Mouse (Mus musculus) neural tube, embryonic 14.5 days (tissue): ENCODE data around the gene Fbxw17. TPM values are rescaled to one million over a fixed set of nuclear protein-coding genes. Genes with fewer than 3 reads are reported as not detected.
"Not testable (repeated sequence)": the region's sequence is repeated elsewhere in the genome, so short reads cannot be mapped to it uniquely, and the experiment has no call there.

Experiments used
- ATAC-seq: fragments of 200-750 bp; cut with Nextera tagmentation; 2 replicates; pipeline ENCODE4 v1.8.0; 2017; ENCODE audit warnings: low read depth, mild to moderate bottlenecking, moderate TSS enrichment, moderate library complexity
- H3K27ac ChIP-seq: fragments of 300-500 bp; sonication (generic); 2 replicates; pipeline ENCODE4 v1.5.1; 2014; ENCODE audit warnings: low read depth, mild to moderate bottlenecking, control low read depth, low read length, moderate library complexity, mixed read lengths
- H3K27me3 ChIP-seq: fragments of 300-500 bp; sonication (generic); 2 replicates; pipeline ENCODE4 v1.6.1; 2014; ENCODE audit warnings: low read length; ENCODE audit not compliant: control insufficient read depth, insufficient read depth
- H3K36me3 ChIP-seq: fragments of 300-500 bp; sonication (generic); 2 replicates; pipeline ENCODE4 v1.6.1; 2014; ENCODE audit warnings: low read length, mixed read lengths; ENCODE audit not compliant: control insufficient read depth, insufficient read depth
- H3K4me1 ChIP-seq: fragments of 300-500 bp; sonication (generic); 2 replicates; pipeline ENCODE4 v1.6.1; 2014; ENCODE audit warnings: low read length; ENCODE audit not compliant: control insufficient read depth, insufficient read depth
- H3K4me2 ChIP-seq: fragments of 300-500 bp; sonication (generic); 2 replicates; pipeline ENCODE4 v1.6.1; 2014; ENCODE audit warnings: mild to moderate bottlenecking, low read depth, low read length, control low read depth
- H3K4me3 ChIP-seq: fragments of 300-500 bp; sonication (generic); 2 replicates; pipeline ENCODE4 v1.5.1; 2014; ENCODE audit warnings: low read depth, low read length, control low read depth, mixed read lengths
- H3K9ac ChIP-seq: fragments of 300-500 bp; sonication (generic); replicated peaks from 2 replicates; pipeline ENCODE4 v1.6.1; 2014; ENCODE audit warnings: low read depth, mild to moderate bottlenecking, control low read depth, low read length, mixed read lengths
- H3K9me3 ChIP-seq: fragments of 300-500 bp; sonication (generic); 2 replicates; pipeline ENCODE4 v1.6.1; 2016; ENCODE audit warnings: low read length; ENCODE audit not compliant: control insufficient read depth
- WGBS: fragments of 180-500 bp; shearing (Covaris S2); extraction: QIAGEN DNeasy Blood & Tissue Kit; methylation state at CpG from one replicate; pipeline ENCODE4 v1.1.7; 2014; 5-methylcytosine and 5-hydroxymethylcytosine counted together
- polyA plus RNA-seq: library from polyadenylated mRNA; unstranded; fragments of >200 nt; fragmentation: Nextera tagmentation; extraction: Ambion mirVana; gene quantifications from 2 replicates; pipeline ENCODE4 v1.2.1, GENCODE M21; 2014

Gene Fbxw17
- polyA plus RNA-seq, 1 experiment from 2014 or later: 30.7 TPM

DNA sequence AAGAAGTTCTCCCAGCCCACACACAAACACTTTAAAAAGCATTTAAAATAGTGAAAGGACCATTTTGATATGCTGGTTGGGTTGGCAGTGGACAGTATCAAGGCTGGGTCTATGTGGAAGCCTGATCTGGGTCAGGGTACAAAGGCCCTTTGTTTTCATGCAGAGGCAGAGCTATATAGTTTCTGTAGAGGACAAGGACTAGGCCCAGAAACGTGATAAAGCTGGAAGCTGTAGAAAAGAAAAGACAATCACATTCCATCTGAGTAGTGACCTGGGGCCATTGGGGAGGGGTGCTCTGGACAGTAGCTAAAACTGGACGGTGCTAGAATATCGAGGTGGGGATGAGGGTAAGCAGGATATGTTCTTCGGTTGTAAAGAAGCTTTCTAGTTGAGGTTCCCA is 27.6 kb downstream of the Fbxw17 start:
- Histone ChIP-seq H3K9me3 (no peaks in the 10 kb centered on the region), H3K27me3 (no peaks in the 10 kb centered on the region), H3K4me1 (no peaks in the 10 kb centered on the region), H3K9ac (no peak overlapping the region), H3K4me3 (no peak overlapping the region), H3K27ac (no peak overlapping the region), H3K36me3 (no peaks in the 10 kb centered on the region), H3K4me2 (no peak overlapping the region)
- WGBS: 57% methylated on average over 4 of the region's 4 CpGs
- ATAC-seq: no peak

DNA sequence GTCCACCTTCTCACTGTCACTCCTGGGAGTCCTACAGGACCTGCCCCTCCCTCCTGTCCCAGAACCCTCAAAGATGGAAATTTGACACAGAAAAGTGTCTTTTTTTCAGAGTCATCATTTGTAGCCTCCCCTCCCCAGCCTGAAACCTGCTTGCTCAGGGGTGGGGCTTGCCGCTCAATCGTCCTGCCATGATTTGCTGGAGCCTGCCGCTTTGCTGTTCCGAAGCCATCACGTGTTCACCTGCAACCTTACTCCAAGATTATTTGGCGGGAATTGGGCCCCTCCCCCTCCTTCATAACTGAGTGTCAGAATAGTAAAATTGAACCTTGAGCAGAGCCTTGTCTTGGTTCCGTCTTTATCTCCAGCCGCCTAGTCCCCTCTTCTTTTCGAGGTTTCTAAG is 34.6 kb downstream of the Fbxw17 start:
- not testable (repeated sequence) for H3K4me3 ChIP-seq, H3K4me2 ChIP-seq, H3K36me3 ChIP-seq, H3K4me1 ChIP-seq, H3K9ac ChIP-seq, ATAC-seq, H3K27me3 ChIP-seq, H3K27ac ChIP-seq, H3K9me3 ChIP-seq
- WGBS: 78% methylated on average over 9 of the region's 9 CpGs

GRCm38 (mm10) chr13:50453426-50453825 is 35.8 kb downstream of the Fbxw17 start:
- H3K27me3 ChIP-seq: no peaks in the 10 kb centered on the region
- H3K4me3 ChIP-seq: no peak overlapping the region
- ATAC-seq: no peak
- WGBS: 43% methylated on average over 4 of the region's 4 CpGs
- no peak overlapping the region for H3K27ac ChIP-seq
- no peaks in the 10 kb centered on the region for H3K9me3 ChIP-seq
- no peak overlapping the region for H3K4me2 ChIP-seq
- no peaks in the 10 kb centered on the region for H3K36me3 ChIP-seq
- no peak overlapping the region for H3K9ac ChIP-seq
- H3K4me1 ChIP-seq: no peaks in the 10 kb centered on the region

- H3K9ac ChIP-seq, H3K9me3 ChIP-seq, H3K4me1 ChIP-seq, H3K4me2 ChIP-seq, ATAC-seq, H3K4me3 ChIP-seq, H3K36me3 ChIP-seq, H3K27ac ChIP-seq, H3K27me3 ChIP-seq: not testable (repeated sequence)
- 66% methylated on average over 2 of the region's 2 CpGs for WGBS
Observed at GRCm38 (mm10) chr13:50460433-50460832, 42.8 kb downstream of the Fbxw17 start.

- H3K27ac ChIP-seq: no peak overlapping the region
- H3K4me3 ChIP-seq: 0 out of 2 replicates have a peak overlapping the region, but pooled peaks have one; percentile 13
- WGBS: 47% methylated on average over 27 of the region's 27 CpGs
- ATAC-seq: peak; percentile 66
- peak overlapping the region; percentile 39; the same call in 1 of the 2 replicates for H3K9ac ChIP-seq
- H3K4me2 ChIP-seq: peak overlapping the region; percentile 42
- no peaks in the 10 kb centered on the region for H3K9me3 ChIP-seq
- H3K36me3 ChIP-seq: no peaks in the 10 kb centered on the region
- H3K27me3 ChIP-seq: no peaks in the 10 kb centered on the region
- H3K4me1 ChIP-seq: no peaks in the 10 kb centered on the region
Observed at GRCm38 (mm10) chr13:50464621-50465562, 47.2 kb downstream of the Fbxw17 start.

- Histone ChIP-seq H3K9ac (no peak within 1 kb of the TSS), H3K4me1 (no peaks in the 10 kb centered on the region)
- WGBS: 85% methylated on average over 4 of the region's 4 CpGs
Observed at GRCm38 (mm10) chr13:50467007-50467406, 49.3 kb downstream of the Fbxw17 start, which contains the start of gene Nutm2. Gene Nutm2, plus strand, starts transcription at chr13:50467307.

More at GRCm38 (mm10) chr13:50467007-50467406, 49.3 kb downstream of the Fbxw17 start, which contains the start of gene Nutm2:
- ATAC-seq: no peak
- Histone ChIP-seq H3K36me3 (no peaks in the 10 kb centered on the region), H3K27me3 (no peaks in the 10 kb centered on the region), H3K9me3 (no peaks in the 10 kb centered on the region), H3K4me2 (no peak within 1 kb of the TSS), H3K27ac (no peak within 1 kb of the TSS), H3K4me3 (no peak within 1 kb of the TSS)

Other genes starting within 250 kb of the Fbxw17 start
- gene Gm906, start 167.6 kb upstream of the Fbxw17 start, polyA plus RNA-seq: not detected in 2 replicates
- not detected in 2 replicates for gene Gm47429, start 26.0 kb downstream of the Fbxw17 start, polyA plus RNA-seq
- gene Nutm2, start 49.4 kb downstream of the Fbxw17 start, polyA plus RNA-seq: not detected in 2 replicates
- gene Gm904, start 225.4 kb downstream of the Fbxw17 start, polyA plus RNA-seq: not detected in 2 replicates